In the genomic region with DNA sequence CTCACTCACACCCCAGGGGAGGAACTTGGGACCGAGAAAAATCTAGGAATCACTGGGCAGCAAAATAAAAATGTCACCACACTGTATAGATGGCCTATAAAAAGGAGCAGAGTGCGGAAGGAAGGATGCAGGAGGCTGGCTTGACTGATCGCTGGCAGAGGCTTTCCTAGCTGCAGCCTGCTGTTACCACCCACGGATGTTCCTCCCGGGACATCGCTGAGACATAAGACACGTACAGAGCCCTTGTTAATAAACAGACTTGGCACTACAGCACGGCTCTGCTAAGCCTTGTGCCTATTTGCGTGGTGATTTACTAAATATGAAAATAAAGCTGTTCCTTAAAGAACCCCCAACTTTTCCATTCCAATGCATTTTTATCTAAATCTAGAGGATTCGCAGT, we compare ENCODE assay signal across 14 mouse cellular contexts.
A peak's percentile ranks its signal among the peaks of the same experiment; 100 is the strongest.
DNase-seq lines count a peak whose midpoint lies in the region; ATAC-seq and TF ChIP-seq lines count a peak whose summit lies in the region.
"Had no signal": no experiment of that assay in that cellular context is flagged by ENCODE, and none has a peak within 500 bp of the region (broad histone marks: within the 10 kb centered on the region; RNA-seq: fewer than 3 reads in every experiment).

No protein-coding gene starts in this region.

- WGBS in kidney, embryonic 16.5 days, result 30% methylated on average over 10 of the region's 10 CpGs
- WGBS in olfactory bulb, adult 2 months, result 28% methylated on average over 10 of the region's 10 CpGs
- WGBS in stomach, postnatal 0 days, result 55% methylated on average over 10 of the region's 10 CpGs

- TF ChIP-seq POLR2A in olfactory bulb, adult 2 months (IDR thresholded peaks at IDR 0.05; ENCODE audit: insufficient read depth, low read depth, low read length), result no peak

- H3K27ac ChIP-seq in kidney, embryonic 16.5 days (ENCODE audit: low read length), result peak overlapping the region; percentile 48; the same call in 1 of the 2 replicates
- H3K27ac ChIP-seq in olfactory bulb, adult 2 months (ENCODE audit: insufficient read depth, low read depth, low read length), result peak overlapping the region; percentile 90
- no peak overlapping the region for H3K27ac ChIP-seq in stomach, postnatal 0 days (replicated peaks)
- H3K27ac ChIP-seq: embryonic facial prominence, embryonic 12.5 days had no signal

- no peak overlapping the region for H3K9ac ChIP-seq in kidney, embryonic 16.5 days (replicated peaks; ENCODE audit: low read length)
- H3K9ac ChIP-seq in stomach, postnatal 0 days (ENCODE audit: low read length), result no peak overlapping the region
- H3K9ac ChIP-seq: embryonic facial prominence, embryonic 12.5 days had no signal

- peaks cover 14% of the 10 kb centered on the region for H3K4me1 ChIP-seq in kidney, embryonic 16.5 days (ENCODE audit: insufficient read depth, low read length)
- peaks cover 11% of the 10 kb centered on the region for H3K4me1 ChIP-seq in olfactory bulb, adult 2 months (ENCODE audit: control insufficient read depth, insufficient read depth, low read length)
- H3K4me1 ChIP-seq in stomach, postnatal 0 days (replicated peaks; ENCODE audit: control insufficient read depth, insufficient read depth), result no peaks in the 10 kb centered on the region
- H3K4me1 ChIP-seq: embryonic facial prominence, embryonic 12.5 days had no signal

- no peak overlapping the region for H3K4me2 ChIP-seq in kidney, embryonic 16.5 days (replicated peaks; ENCODE audit: low read depth, low read length)
- H3K4me2 ChIP-seq in stomach, postnatal 0 days (replicated peaks; ENCODE audit: low read depth), result no peak overlapping the region
- H3K4me2 ChIP-seq: embryonic facial prominence, embryonic 12.5 days had no signal

- TF ChIP-seq EP300 in stomach, postnatal 0 days (optimal IDR thresholded peaks at IDR 0.05), result no peak

- H3K4me3 ChIP-seq in kidney, embryonic 16.5 days (ENCODE audit: low read length), result no peak overlapping the region
- no peak overlapping the region for H3K4me3 ChIP-seq in olfactory bulb, adult 2 months (ENCODE audit: insufficient read depth, low read depth, low read length)
- no peak overlapping the region for H3K4me3 ChIP-seq in stomach, postnatal 0 days (ENCODE audit: low read depth, low read length)
- H3K4me3 ChIP-seq: embryonic facial prominence, embryonic 12.5 days had no signal

- DNase-seq in kidney, postnatal 14 days, result no peak
- DNase-seq in layer of hippocampus, adult 9-11 months, result peak; percentile 90
- DNase-seq in stomach, postnatal 0 days (ENCODE audit: low spot score), result no peak
- DNase-seq in kidney, adult 11 months, result no peak
- DNase-seq: cerebellum, adult 8-10 months; gastrocnemius, postnatal 10 days; heart, postnatal 14 days; thymus, postnatal 36 days had no signal

- no peaks in the 10 kb centered on the region; the same call in 1 of the 2 replicates for H3K9me3 ChIP-seq in kidney, embryonic 16.5 days (ENCODE audit: low read length)
- no peaks in the 10 kb centered on the region for H3K9me3 ChIP-seq in stomach, postnatal 0 days (ENCODE audit: control insufficient read depth, low read length)
- H3K9me3 ChIP-seq: embryonic facial prominence, embryonic 12.5 days had no signal

- H3K27me3 ChIP-seq in kidney, embryonic 16.5 days (ENCODE audit: insufficient read depth, low read length), result no peaks in the 10 kb centered on the region
- H3K27me3 ChIP-seq in stomach, postnatal 0 days (ENCODE audit: control insufficient read depth, insufficient read depth, low read length), result no peaks in the 10 kb centered on the region
- H3K27me3 ChIP-seq: embryonic facial prominence, embryonic 12.5 days had no signal

- no peaks in the 10 kb centered on the region for H3K36me3 ChIP-seq in kidney, embryonic 16.5 days (ENCODE audit: insufficient read depth, low read length)
- H3K36me3 ChIP-seq in stomach, postnatal 0 days (ENCODE audit: control insufficient read depth, insufficient read depth, low read length), result no peaks in the 10 kb centered on the region
- H3K36me3 ChIP-seq: embryonic facial prominence, embryonic 12.5 days had no signal

- TF ChIP-seq CTCF in olfactory bulb, adult 2 months (IDR thresholded peaks at IDR 0.05; ENCODE audit: insufficient read depth, low read depth, low read length), result no peak
- no peak for TF ChIP-seq CTCF in stomach, postnatal 0 days (IDR thresholded peaks at IDR 0.05; ENCODE audit: low read depth)

- no peak for ATAC-seq in kidney, embryonic 16.5 days (ENCODE audit: low FRiP score, low TSS enrichment)
- peak; percentile 94 for ATAC-seq in frontal cortex, adult (ENCODE audit: low TSS enrichment)
- ATAC-seq in erythroid progenitor cell, adult 5-6 weeks (replicated peaks; ENCODE audit: low FRiP score, poor library complexity, severe bottlenecking), result no peak
- no peak for ATAC-seq in stomach, postnatal 0 days (ENCODE audit: low FRiP score, low TSS enrichment)
- ATAC-seq: intestine, postnatal 0 days had no signal
